Mouse (Mus musculus) forebrain, embryonic 11.5 days (tissue): Measurements from ENCODE around the gene Map7d2. TPM values are rescaled to one million over a fixed set of nuclear protein-coding genes. Genes with fewer than 3 reads are reported as not detected.

ENCODE experiments used
- ATAC-seq: fragments of 200-750 bp; cut with Nextera tagmentation; replicated peaks from 2 replicates; pipeline ENCODE4 v1.8.0; 2017; ENCODE audit warnings: moderate TSS enrichment; ENCODE audit not compliant: low FRiP score
- DNase-seq: peaks from one replicate; pipeline ENCODE4 v3.0.0-alpha.2; 2017; ENCODE audit warnings: low spot score
- H3K27ac ChIP-seq: fragments of 300-500 bp; sonication (generic); 2 replicates; pipeline ENCODE4 v1.5.1; 2014; ENCODE audit warnings: low read depth, low read length
- H3K27me3 ChIP-seq: fragments of 300-500 bp; sonication (generic); 2 replicates; pipeline ENCODE4 v1.6.1; 2014; ENCODE audit warnings: mild to moderate bottlenecking, low read length, mixed read lengths; ENCODE audit not compliant: control insufficient read depth, insufficient read depth
- H3K36me3 ChIP-seq: fragments of 300-500 bp; sonication (generic); 2 replicates; pipeline ENCODE4 v1.6.1; 2014; ENCODE audit warnings: mild to moderate bottlenecking, low read length, moderate library complexity, mixed read lengths; ENCODE audit not compliant: control insufficient read depth, insufficient read depth
- H3K4me1 ChIP-seq: fragments of 300-500 bp; sonication (generic); replicated peaks from 2 replicates; pipeline ENCODE4 v1.6.1; 2014; ENCODE audit warnings: low read length, mixed read lengths; ENCODE audit not compliant: control insufficient read depth, insufficient read depth
- H3K4me2 ChIP-seq: fragments of 300-500 bp; sonication (generic); 2 replicates; pipeline ENCODE4 v1.6.1; 2014; ENCODE audit warnings: low read depth, mild to moderate bottlenecking, low read length, moderate library complexity, mixed read lengths; ENCODE audit not compliant: severe bottlenecking
- H3K4me3 ChIP-seq: fragments of 300-500 bp; sonication (generic); 2 replicates; pipeline ENCODE4 v1.5.1; 2014; ENCODE audit warnings: low read depth, low read length
- H3K9ac ChIP-seq: fragments of 300-500 bp; sonication (generic); 2 replicates; pipeline ENCODE4 v1.6.1; 2014; ENCODE audit warnings: low read length
- H3K9me3 ChIP-seq: fragments of 300-500 bp; sonication (generic); 2 replicates; pipeline ENCODE4 v1.6.1; 2016; ENCODE audit warnings: low read length, mixed read lengths; ENCODE audit not compliant: control insufficient read depth
- WGBS: fragments of 180-500 bp; shearing (Covaris S2); extraction: QIAGEN DNeasy Blood & Tissue Kit; methylation state at CpG from one replicate; pipeline ENCODE4 v1.1.7; 2014; 5-methylcytosine and 5-hydroxymethylcytosine counted together
- polyA plus RNA-seq: library from polyadenylated mRNA; unstranded; fragments of >200 nt; fragmentation: Nextera tagmentation; extraction: Ambion mirVana; gene quantifications from 2 replicates; pipeline ENCODE4 v1.2.1, GENCODE M21; 2014

Gene Map7d2
- polyA plus RNA-seq, 1 experiment from 2014 or later = 10.8 TPM

DNA sequence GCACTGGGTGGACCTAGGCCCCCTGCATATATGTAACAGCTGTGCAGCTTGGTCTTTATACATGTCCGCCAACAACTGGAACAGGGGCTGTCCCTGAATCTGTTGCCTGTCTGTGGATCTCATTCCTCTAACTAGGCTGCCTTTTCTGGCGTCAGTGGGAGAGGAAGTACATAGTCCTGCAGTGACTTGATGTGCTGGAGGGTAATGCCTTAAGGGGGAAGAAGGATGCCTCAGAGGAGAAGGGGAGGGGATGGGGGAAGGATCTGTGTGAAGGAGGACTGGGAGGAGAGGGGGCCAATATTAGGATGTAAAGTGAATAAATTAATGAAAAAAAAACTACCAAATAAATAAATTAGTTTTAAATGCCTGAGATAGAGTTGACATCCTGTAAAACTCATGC, 88.8 kb downstream of the Map7d2 start:
- Histone ChIP-seq H3K4me1 (no peaks in the 10 kb centered on the region), H3K27me3 (no peaks in the 10 kb centered on the region; the same call in 1 of the 2 replicates), H3K4me2 (no peak overlapping the region), H3K36me3 (no peaks in the 10 kb centered on the region), H3K9me3 (no peaks in the 10 kb centered on the region), H3K9ac (no peak overlapping the region), H3K4me3 (no peak overlapping the region), H3K27ac (no peak overlapping the region)
- WGBS = 62% methylated on average over 2 of the region's 2 CpGs
- DNase-seq (no peak), ATAC-seq (no peak)

DNA sequence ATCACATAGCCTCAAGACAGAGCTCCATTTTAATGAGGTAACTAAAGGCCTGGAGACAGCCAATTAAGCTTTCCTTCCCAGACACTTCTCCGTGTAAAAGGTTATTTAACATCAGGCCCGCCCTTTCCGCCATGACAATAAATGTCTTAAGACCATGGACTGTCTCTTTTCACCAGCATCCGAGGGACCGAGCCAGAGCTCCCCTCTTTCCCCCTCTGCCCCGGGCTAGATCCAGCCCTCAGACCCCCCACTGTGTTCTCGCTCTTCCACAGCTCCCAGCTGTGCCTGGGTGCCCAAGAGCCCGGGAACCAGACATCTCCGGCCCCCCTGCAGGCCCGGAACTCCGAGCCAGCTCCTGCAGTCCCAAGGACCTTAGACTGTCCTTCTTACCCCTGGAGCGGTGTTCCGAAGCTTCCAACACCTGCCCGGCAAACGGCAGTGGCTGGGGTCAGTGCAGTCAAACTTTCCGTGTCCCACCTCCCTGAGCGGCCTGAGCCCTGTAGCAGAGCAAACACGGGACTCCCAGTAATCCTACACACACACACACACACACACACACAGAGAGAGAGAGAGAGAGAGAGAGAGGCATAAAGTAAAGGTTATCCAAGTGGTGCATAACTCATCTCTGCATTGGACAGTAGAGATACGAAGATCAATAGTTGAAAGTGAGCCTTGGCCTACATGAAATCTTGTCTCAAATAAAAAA, 94.1 kb downstream of the Map7d2 start:
- no peak overlapping the region for H3K4me2 ChIP-seq
- no peaks in the 10 kb centered on the region for H3K27me3 ChIP-seq
- WGBS = 69% methylated on average over 19 of the region's 19 CpGs
- ATAC-seq = no peak
- H3K9me3 ChIP-seq = no peaks in the 10 kb centered on the region
- H3K4me1 ChIP-seq = no peaks in the 10 kb centered on the region
- H3K36me3 ChIP-seq = no peaks in the 10 kb centered on the region
- no peak for DNase-seq
- no peak overlapping the region for H3K27ac ChIP-seq
- H3K4me3 ChIP-seq = no peak overlapping the region
- no peak overlapping the region for H3K9ac ChIP-seq

DNA sequence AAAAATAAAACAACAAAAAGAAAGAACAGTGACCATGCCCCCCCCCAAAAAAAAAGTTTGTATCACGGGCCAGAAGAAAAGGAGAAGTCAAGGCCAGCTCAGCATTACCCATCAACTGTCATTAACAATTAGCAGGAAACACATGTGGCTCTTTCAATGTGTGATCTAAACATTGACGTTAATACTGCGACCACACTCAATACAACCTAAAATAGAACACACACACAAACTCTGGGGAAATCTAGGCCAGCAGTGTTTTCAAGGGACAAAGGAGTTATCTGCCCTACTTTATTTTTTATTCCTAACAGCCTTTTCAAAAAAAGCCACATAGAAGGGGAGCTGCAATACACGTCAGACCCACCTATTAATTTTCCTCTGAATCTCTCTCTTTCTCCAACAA, 94.7 kb downstream of the Map7d2 start:
- no peak overlapping the region for H3K4me3 ChIP-seq
- WGBS = 85% methylated on average over 4 of the region's 4 CpGs

DNA sequence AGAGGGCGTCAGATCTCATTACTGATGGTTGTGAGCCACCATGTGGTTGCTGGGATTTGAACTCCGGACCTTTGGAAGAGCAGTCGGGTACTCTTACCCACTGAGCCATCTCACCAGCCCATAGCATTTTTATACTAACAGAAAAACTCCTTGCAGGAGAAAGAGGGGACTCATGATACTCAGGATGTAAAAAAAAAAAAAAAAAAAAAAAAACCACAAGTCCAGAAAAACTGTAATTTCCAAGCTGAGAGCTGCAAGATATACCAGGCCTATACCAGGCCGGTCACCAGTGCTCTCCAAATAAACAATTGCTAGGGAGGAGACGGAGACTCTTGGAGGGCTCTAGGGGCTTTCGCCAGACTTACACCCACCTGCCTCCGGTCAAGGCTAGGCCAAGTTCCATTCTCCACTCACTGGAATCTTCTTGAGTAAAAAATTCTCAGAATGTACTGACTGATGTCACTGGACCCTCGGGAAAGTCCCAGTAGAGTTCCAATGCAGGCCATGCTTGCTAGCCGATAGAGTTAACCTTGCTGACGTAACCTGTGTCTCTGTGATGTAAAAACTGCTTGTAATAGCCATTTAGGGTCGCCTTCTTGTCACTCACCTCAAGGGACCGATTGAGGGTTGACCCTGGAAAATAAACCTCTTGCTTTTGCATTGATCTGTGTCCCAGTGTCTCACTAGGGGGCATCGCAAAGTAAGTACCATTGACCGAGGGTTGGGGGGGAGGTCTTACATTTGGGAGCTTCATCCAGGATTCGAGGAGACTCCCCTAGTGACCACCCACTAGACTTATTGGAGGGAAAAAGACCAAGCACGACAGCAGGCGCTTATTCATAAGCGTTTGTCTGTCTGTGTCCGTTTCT, 95.7 kb downstream of the Map7d2 start:
- Histone ChIP-seq H3K9me3 (no peaks in the 10 kb centered on the region), H3K36me3 (no peaks in the 10 kb centered on the region), H3K4me2 (no peak overlapping the region), H3K4me3 (no peak overlapping the region), H3K4me1 (no peaks in the 10 kb centered on the region), H3K27ac (no peak overlapping the region), H3K9ac (no peak overlapping the region), H3K27me3 (no peaks in the 10 kb centered on the region)
- DNase-seq (no peak), ATAC-seq (no peak)
- WGBS = 80% methylated on average over 19 of the region's 19 CpGs

More for the DNA sequence above, 94.7 kb downstream of the Map7d2 start:
- Histone ChIP-seq H3K36me3 (no peaks in the 10 kb centered on the region), H3K27me3 (no peaks in the 10 kb centered on the region), H3K4me1 (no peaks in the 10 kb centered on the region), H3K27ac (no peak overlapping the region), H3K9ac (no peak overlapping the region), H3K9me3 (no peaks in the 10 kb centered on the region), H3K4me2 (no peak overlapping the region)
- DNase-seq (no peak), ATAC-seq (no peak)

DNA sequence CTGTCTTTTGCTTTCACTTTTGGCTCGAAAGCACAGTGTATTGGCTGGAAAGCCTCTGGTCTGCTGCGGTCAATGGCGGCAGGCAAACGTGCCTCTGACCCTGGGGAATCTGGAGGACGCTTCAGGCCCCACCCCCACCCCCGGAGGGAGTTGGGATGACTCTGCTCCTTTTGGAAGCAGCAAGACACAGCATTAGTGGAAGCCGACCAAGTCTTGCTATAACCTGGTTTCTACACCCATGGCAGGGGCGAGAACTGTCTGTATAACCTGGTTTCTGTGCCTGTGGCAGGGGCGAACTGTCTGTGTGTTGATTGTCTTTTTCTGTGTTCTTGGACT, 96.3 kb downstream of the Map7d2 start:
- WGBS = 76% methylated on average over 9 of the region's 9 CpGs
- Histone ChIP-seq H3K27ac (no peak overlapping the region), H3K4me3 (no peak overlapping the region), H3K9ac (no peak overlapping the region), H3K9me3 (no peaks in the 10 kb centered on the region), H3K27me3 (no peaks in the 10 kb centered on the region), H3K4me1 (no peaks in the 10 kb centered on the region), H3K4me2 (no peak overlapping the region), H3K36me3 (no peaks in the 10 kb centered on the region)
- ATAC-seq (no peak), DNase-seq (no peak)

DNA sequence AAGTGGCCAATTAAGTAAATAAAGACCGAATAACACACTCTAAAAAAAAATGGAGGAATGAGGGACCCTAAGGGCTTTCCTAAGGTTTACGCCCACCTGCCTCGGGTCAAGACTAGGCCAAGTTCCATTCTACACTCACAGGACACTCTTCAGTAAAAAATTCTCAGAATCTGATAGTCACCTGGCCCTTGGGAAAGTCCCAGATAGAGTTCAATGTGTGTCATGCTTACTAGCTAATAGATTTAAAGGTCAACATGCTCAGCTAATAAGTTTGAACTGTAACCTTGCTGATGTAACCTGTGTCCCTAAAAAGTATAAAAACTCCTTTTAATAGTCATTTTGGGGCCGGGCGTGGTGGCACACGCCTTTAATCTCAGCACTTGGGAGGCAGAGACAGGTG, 101.2 kb downstream of the Map7d2 start:
- no peak for DNase-seq
- 92% methylated on average over 6 of the region's 6 CpGs for WGBS
- Histone ChIP-seq H3K9ac (no peak overlapping the region), H3K27ac (no peak overlapping the region), H3K4me3 (no peak overlapping the region), H3K27me3 (no peaks in the 10 kb centered on the region), H3K4me2 (no peak overlapping the region), H3K9me3 (no peaks in the 10 kb centered on the region), H3K36me3 (no peaks in the 10 kb centered on the region), H3K4me1 (no peaks in the 10 kb centered on the region)
- no peak for ATAC-seq

DNA sequence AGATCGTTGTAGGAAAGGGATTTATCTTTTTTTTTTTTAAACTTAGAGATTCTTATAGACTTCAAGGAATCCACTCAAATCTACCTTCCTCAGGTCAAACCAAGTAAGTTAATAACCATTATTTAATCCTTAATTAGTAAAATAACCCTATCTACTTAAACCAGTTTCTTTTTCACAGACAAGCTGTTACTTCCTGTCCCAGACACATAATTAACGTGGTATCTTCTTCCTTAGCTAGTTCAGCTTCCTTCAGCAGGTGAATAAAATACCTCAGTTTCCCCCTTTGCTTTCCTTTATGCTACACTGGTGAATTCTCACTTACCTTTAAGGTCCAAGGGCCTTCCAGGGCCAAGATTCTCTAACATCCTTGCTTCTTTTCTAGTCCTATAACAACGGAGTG, 107.4 kb downstream of the Map7d2 start:
- no peak overlapping the region for H3K27ac ChIP-seq
- ATAC-seq (no peak), DNase-seq (no peak)
- H3K4me3 ChIP-seq = no peak overlapping the region
- H3K36me3 ChIP-seq = no peaks in the 10 kb centered on the region
- H3K9ac ChIP-seq = no peak overlapping the region
- 70% methylated on average over 3 of the region's 3 CpGs for WGBS
- H3K4me2 ChIP-seq = no peak overlapping the region
- H3K9me3 ChIP-seq = no peaks in the 10 kb centered on the region
- H3K27me3 ChIP-seq = peaks cover 3% of the 10 kb centered on the region; the same call in 1 of the 2 replicates
- H3K4me1 ChIP-seq = no peaks in the 10 kb centered on the region

DNA sequence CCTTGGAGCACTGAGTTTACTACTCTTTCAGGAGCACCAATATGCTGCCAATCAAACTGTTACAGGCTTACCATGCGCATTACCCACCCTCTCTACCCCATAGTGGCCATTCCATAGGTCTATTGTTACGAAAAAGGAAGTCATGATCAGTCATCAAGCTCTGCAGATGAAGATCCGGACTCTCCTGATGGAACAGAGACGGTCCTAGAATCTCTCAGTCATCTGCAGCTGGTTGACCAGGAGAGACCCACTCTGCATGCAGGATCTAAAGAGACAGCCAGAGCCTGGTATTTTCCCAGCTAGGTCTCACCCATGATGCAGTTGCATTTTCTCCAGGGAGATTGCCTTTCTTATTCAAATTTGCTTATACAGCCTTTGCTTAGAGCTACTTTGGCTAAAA, 108.3 kb downstream of the Map7d2 start:
- Histone ChIP-seq H3K4me2 (no peak overlapping the region), H3K9ac (no peak overlapping the region), H3K27me3 (peaks cover 3% of the 10 kb centered on the region; the same call in 1 of the 2 replicates), H3K36me3 (no peaks in the 10 kb centered on the region), H3K4me1 (no peaks in the 10 kb centered on the region), H3K4me3 (no peak overlapping the region), H3K9me3 (no peaks in the 10 kb centered on the region), H3K27ac (no peak overlapping the region)
- ATAC-seq = no peak
- DNase-seq = no peak
- WGBS = 88% methylated on average over 4 of the region's 4 CpGs
